Mouse (Mus musculus) Muller cell, postnatal 12 days (primary cell): ENCODE data around the gene H2-Aa.
A peak's percentile ranks its signal among the peaks of the same experiment; 100 is the strongest.

ENCODE experiments used
- DNase-seq: peaks from one replicate; pipeline ENCODE4 v3.0.0-alpha.2; 2015; ENCODE audit errors: inconsistent ontology term

Gene H2-Aa

GRCm38 (mm10) chr17:34300071-34300470 is 12.4 kb upstream of the H2-Aa start:
- DNase-seq, result no peak

DNA sequence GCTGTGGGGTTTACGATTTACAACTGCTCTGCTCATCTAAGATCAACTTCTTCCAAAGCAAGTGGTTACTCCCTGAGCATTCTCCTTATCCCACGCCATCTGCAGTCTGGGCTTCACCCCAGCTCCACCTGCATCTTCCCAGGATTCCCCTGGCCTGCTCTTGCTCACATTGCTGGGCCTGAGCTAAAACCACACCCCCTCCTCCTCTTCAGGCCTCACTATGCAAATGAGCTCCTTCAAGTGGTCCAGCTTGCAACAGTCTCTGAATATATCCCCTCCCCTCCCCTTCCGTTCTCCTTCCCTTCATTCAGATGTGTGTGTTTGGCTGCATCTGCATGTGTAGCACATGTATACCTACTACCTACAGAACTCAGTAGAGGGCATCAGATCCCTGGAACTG is 11.7 kb upstream of the H2-Aa start:
- no peak for DNase-seq

- peak; percentile 81 for DNase-seq
Measured at GRCm38 (mm10) chr17:34295891-34296794, 8.5 kb upstream of the H2-Aa start.

GRCm38 (mm10) chr17:34295307-34295706 is 7.7 kb upstream of the H2-Aa start:
- no peak for DNase-seq

- DNase-seq, result no peak
Measured at GRCm38 (mm10) chr17:34294249-34294648, 6.6 kb upstream of the H2-Aa start.

DNA sequence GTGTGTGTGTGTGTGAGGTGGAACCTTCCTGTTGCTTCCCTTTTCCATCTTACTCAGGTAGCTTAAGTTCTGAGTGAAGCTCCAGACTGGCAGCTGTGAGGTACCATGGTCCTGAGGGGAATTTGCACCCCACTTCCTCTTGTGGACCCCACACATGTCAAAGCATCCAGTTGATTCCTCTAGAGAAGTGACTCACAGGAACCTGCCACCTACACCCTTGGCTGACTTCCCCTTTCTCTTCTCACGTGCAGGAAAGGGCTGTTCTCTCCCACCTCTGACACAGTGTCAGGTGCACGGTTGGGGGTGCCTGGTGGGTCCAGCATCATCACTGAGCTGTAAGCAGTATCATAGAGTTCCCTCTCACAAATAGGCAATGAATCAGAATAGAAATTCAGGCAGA is 5.9 kb upstream of the H2-Aa start:
- DNase-seq, result no peak

GRCm38 (mm10) chr17:34292570-34292969 is 4.9 kb upstream of the H2-Aa start:
- no peak for DNase-seq

DNA sequence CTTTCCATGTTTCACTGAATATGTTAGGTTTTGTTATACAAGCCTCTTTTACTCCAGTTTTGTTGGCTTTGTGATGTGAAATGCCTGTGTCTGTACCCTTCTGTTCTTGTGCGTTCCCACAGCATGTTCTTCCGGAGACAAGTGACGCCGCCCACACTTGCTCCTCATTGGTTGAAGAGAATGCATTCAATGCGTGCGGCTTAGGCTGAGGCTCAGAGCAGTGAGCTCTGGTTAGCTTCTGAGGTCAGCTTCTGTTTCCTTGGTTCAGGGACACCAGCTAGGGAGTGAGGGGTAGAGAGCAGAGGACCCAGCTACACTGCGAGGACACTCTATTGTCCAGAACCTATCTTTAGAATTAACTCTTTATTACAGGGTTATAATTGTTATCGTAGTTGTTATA is 4.0 kb upstream of the H2-Aa start:
- DNase-seq, result peak; percentile 80

DNA sequence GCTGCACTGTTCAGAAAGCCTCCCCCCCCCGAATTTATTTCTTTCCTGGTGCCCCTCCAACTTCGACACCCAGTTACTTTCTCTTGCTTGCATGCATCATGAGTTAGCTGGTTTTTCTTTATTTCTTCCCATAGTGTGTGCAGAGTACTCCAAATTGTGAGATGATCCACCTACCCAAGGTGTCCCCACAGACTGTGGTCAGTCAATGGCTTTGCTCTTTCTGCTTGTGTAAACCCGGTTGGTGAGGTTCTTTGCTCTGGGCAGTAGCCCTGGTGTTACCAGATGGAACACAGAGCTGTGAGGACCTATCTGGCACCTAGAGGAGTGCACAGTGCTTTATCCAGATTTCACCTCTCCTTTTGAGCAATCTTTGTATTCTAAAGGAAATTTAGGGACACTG is 508 bp upstream of the H2-Aa start:
- DNase-seq, result no peak

GRCm38 (mm10) chr17:34286999-34287398 is 624 bp downstream of the H2-Aa start:
- no peak for DNase-seq

- DNase-seq, result no peak
Measured at GRCm38 (mm10) chr17:34286501-34286900, 1.1 kb downstream of the H2-Aa start.

DNA sequence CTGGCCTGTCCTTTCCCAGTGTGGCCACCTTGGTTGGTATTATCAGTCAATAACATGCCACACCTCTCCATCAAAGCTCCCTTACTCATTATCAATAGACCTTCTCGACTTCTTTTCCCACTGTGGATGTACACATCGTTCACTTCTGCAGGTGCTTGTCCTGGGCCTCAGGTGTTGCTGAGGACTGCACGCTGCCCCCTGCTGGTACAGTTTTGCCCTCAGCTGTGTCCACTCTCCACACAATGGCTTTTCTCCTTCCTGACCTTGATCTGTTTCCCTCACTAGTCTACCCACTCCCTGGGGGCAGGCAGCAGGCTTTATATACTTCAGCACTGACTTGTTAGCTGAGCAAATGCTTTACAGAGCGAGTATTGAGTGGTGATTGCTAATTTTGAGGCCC is 1.8 kb downstream of the H2-Aa start:
- DNase-seq, result no peak

GRCm38 (mm10) chr17:34285371-34285770 is 2.3 kb downstream of the H2-Aa start:
- DNase-seq, result no peak

- DNase-seq, result no peak
Measured at GRCm38 (mm10) chr17:34281836-34282235, 5.8 kb downstream of the H2-Aa start.

GRCm38 (mm10) chr17:34280499-34281038 is 7.1 kb downstream of the H2-Aa start:
- DNase-seq, result no peak

- DNase-seq, result no peak
Measured at GRCm38 (mm10) chr17:34272102-34272501, 15.5 kb downstream of the H2-Aa start.

GRCm38 (mm10) chr17:34270940-34271339 is 16.7 kb downstream of the H2-Aa start:
- DNase-seq, result no peak

DNA sequence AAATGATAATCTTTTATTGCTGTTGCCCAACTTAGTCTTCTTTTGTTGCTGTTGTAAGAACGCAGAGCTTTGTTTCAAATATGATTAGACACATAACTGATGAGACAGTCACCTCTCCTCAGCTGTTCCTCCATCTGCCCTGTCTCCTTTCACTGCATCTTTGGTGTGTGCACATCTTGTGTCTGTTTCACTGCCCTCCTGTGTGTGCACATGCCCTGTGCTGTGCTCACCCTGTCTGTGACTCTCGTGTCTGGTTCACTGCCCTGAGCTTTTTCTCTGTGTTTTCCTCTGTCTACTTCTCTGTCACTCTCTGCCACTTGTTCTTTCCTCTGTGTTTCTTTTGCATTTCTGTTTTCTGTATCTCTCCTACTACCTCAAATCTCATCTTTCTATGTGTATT is 17.4 kb downstream of the H2-Aa start:
- DNase-seq, result no peak

- DNase-seq, result no peak
Measured at GRCm38 (mm10) chr17:34269817-34270216, 17.8 kb downstream of the H2-Aa start.

GRCm38 (mm10) chr17:34268748-34269147 is 18.9 kb downstream of the H2-Aa start:
- no peak for DNase-seq

DNA sequence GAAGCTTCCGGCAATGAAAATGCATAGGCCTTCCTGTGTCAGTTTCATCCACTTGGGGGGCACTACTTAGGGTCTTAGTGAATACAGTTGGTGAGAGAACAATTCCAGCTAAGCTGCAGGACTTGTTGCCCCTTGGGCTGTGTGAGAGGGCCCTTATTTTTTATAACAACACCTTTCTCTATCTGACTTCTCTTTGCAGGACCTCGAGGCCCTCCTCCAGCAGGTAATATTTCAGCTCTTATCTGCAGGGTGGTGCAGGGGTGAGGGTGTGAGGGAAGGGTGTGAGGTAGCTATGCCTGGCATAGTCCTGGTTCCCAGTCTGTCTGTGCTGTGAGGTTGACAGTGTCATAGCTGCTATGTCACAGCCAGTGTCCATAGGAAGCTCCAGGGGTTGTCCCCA is 19.4 kb downstream of the H2-Aa start:
- DNase-seq, result no peak

- peak; percentile 13 for DNase-seq
Measured at GRCm38 (mm10) chr17:34264452-34265351, 22.9 kb downstream of the H2-Aa start.
